Mouse (Mus musculus): ENCODE measurements around the gene Napsa.

Gene Napsa

DNA sequence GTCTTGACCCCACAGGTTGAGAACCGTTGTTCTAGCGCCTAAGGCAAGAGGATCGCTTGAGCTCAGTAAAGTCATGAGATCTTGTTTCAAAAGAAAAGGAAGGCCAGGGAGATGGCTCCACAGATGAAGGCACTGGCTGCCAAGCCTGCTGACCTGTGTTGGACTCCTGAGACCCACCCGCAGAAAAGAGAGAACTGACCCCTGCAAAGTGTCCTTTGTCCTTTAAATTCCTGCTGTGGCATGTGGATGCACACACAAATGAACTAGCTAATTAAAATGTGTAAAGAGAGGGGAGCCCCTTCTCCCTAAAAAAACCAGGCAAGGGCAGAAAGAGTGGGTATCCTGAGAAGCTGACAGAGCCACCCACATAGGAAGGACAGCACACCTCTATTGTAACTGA, 369 bp upstream of the Napsa start:
- DNase-seq, result peak; percentile 48 to 78

GRCm38 (mm10) chr7:44572956-44573484, 840 bp downstream of the Napsa start:
- no peak for DNase-seq

DNA sequence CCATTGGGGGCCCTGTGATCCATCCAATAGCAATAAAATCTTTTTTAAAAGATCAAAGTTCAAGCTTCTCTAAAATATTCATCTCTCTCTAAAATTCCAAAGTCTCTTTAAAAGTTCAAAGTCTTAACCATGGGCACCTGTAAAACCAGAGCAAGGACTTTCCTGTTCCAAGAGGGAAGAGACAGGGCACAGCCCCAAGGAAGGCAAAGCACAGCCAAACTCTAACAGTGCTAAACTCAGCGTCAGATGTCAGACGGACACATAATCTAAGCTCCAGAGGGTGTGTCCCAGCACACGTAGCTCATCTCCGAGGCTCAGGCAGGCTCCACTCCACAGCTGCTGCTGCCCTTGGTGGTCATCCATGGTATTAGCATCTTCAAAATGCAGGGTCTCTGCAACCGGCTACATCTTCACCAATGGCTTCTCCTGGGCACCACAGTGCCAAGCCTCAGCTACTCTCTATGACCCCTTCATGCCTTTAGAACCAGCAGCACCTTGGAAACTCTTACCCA, 4.2 kb downstream of the Napsa start:
- DNase-seq, result no peak

DNA sequence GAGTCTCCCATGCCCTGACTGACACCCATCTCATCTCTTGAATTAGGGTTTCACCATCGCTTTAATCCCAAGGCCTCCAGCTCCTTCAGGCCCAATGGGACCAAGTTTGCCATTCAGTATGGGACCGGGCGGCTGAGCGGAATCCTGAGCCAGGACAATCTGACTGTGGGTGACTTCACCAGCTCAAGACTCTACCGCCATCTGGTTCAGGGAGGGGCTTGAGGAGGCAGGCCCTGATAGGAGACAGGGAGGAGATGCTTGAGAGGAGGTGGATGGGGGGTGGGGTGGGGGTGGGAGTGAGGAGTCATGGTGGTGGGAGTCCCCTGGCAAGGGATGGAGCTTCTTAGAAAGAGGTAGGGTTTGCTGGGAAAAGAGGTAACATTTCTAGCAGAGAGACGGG, 9.5 kb downstream of the Napsa start:
- DNase-seq, result no peak

DNA sequence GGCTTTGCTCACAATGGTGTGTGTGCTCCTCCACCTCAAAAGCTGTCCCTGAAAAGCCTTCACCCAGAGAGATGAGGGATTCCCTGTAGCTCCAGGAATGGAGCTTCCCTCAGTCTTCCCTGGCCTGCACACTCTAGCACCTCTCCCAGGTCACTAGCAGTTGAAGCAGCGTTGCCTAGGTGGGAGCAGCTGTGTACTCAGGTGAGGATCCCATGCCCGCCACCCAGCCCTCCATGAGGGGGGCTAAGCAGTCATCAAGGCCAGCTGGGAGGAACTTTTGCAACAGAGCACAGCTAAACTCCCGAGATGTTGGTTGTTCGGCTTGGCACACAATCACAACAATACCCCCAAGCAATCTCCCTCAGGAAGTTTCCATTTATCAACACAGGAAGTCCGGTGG, 10.5 kb downstream of the Napsa start:
- no peak for DNase-seq

- no peak for DNase-seq
Measured at GRCm38 (mm10) chr7:44583146-44583545, 11.0 kb downstream of the Napsa start.

DNA sequence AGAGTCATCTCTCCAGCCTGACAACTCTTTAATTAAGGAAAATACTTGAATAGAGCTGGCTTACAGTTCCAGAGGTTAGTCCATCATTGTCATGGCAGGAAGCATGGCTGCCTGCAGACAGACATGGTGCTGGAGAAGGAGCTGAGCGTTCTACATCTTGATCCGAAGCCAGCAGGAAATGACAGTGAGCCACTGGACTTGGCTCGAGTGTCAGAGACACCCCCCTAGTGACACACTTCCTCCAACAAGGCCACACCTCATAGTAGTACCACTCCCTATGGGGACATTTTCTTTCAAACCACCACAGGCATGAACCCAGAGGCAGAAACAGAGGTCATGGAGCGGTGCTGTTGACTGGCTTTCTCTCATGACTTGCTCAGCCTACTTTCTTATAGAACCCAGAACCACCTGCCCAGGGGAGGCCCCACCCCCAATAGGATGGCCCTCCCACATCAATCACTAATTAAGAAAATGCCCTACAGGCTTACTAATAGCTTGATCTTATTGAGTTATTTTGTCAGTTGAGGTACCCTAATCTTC, 12.2 kb downstream of the Napsa start:
- DNase-seq, result no peak

DNA sequence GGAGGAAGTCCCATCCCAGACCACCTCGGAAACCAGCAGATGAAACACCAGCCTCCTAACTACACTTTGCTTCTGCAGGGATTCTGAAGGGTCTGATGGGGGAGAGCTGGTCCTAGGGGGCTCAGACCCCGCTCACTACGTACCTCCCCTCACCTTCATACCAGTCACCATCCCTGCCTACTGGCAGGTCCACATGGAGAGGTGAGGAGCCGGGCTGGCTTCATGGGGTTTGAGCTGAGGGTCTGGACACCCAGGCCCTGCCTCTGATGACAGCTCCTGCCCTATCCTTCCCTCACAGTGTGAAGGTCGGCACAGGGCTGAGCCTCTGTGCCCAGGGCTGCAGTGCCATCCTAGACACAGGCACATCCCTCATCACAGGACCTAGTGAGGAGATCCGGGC, 12.7 kb downstream of the Napsa start:
- DNase-seq, result no peak

DNA sequence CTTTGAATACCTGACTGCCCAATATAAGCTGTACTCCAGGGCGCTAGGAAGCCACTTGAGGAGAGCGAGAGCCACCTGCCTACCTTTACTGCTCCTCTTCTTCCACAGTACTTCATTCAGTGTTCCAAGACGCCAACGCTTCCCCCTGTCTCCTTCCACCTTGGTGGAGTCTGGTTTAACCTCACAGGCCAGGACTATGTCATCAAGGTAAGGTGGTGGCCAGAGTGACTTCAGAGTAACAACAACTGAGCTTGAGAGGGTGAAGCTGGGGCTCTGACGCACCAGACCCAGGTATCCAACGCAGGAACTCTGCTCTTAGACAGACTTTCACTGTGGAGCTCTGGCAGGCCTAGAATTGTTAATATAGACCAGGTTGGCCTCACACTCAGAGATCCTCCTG, 13.4 kb downstream of the Napsa start:
- DNase-seq, result no peak

DNA sequence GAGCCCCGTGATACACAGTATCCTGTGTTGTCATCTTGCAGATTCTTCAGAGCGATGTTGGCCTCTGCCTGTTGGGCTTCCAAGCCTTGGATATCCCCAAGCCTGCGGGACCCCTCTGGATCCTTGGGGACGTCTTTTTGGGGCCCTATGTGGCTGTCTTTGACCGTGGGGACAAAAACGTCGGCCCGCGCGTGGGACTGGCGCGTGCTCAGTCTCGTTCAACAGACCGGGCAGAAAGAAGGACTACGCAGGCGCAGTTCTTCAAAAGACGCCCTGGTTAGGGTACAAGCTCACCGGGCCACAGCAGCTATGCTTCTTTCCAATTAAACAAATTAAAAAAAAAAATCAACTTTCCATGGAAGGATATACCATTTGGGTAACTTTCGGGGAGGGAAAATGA, 14.3 kb downstream of the Napsa start:
- no peak for DNase-seq

- no peak for DNase-seq
Measured at GRCm38 (mm10) chr7:44586930-44587329, 14.8 kb downstream of the Napsa start.

- DNase-seq, result no peak
Measured at GRCm38 (mm10) chr7:44587676-44588075, 15.5 kb downstream of the Napsa start.

DNA sequence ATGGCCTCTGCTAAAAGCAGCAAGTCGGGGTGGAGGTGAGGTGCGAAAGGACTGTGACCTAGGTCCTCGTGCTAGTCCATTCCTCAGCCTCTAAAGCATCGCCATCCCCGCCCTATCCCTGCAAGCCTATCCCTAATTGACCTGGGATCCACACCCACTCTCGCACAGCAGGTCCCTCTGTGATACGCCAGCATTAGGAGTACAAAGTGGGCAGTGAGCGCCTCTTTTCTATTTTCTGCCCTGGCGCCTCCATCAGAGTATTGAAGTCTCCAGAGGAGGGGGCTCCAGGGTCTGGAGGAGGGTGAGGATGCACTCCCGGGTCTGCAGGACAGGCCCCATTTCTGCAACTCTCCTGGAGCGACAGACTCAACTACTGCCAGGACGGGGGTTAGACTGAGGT, 16.2 kb downstream of the Napsa start:
- DNase-seq, result no peak

DNA sequence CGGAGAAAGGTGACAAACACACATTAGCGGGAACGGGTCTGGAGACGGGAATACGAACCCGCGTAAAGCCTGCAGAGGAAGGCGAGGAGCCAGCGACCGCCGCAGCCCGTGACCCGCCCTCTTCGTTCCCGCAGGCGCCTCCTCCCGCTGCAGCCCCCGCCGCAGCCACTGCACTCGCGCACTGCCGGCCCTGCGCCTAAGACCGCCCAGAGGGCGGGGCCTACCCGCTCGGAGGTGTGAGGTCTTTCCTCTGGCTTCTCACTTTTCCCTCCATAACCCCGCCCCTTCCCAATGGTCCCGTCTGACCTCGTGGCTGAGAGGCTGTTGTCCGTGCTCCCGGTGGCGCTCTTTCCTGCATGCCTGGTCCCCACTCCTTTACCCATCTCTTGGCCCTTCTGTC, 17.0 kb downstream of the Napsa start:
- DNase-seq, result peak; percentile 91 to 96

GRCm38 (mm10) chr7:44589946-44590345, 17.8 kb downstream of the Napsa start:
- DNase-seq, result peak; percentile 43 to 74

DNA sequence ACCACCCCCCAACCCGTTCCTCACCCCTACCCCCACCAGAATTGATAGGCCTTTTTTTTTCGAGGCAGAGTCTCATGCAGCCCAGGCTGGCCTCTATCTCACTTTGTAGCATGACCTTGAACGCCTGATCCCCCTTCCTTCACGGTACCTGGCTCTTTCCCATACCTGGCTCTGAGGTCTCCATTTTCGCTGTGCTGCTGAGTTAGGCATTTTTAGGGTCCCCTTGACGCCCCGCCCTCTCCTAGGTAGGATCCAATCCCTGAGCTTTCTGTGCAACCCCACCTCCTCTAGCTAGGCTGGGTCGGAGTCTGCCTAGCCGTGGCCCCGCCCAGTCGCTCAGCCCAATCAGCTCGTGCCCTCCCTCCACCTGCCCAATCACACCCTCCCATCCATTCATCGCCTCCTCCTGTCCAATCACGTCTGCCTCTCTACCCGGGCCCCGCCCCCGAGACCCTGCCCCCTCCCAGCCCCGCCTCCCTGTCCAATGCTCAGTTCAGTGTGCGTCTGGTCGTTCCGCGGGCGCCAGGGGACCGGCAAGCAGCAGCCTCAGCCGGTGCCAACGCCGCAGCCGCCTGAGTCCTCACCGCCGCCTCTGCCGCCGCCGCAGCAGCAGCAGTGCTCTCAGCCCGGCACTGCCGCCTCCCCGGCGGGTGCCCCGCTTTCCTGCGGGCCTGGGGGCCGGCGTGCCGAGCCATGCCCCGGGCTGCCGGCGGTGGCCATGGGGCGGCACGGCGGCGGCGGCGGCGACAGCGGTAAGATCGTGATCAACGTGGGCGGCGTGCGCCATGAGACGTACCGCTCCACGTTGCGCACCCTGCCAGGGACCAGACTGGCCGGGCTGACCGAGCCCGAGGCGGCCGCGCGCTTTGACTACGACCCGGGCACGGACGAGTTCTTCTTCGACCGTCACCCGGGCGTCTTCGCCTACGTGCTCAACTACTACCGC, 18.5 kb downstream of the Napsa start, which contains the start of gene Kcnc3:
Gene Kcnc3 (plus strand): TSS at position 263 of the 946 bp plus-strand sequence.
- peak; percentile 96 to 99 for DNase-seq

- DNase-seq, result peak in 1 of 2 experiments; percentile 58
Measured at GRCm38 (mm10) chr7:44591348-44592116, 19.4 kb downstream of the Napsa start.

DNA sequence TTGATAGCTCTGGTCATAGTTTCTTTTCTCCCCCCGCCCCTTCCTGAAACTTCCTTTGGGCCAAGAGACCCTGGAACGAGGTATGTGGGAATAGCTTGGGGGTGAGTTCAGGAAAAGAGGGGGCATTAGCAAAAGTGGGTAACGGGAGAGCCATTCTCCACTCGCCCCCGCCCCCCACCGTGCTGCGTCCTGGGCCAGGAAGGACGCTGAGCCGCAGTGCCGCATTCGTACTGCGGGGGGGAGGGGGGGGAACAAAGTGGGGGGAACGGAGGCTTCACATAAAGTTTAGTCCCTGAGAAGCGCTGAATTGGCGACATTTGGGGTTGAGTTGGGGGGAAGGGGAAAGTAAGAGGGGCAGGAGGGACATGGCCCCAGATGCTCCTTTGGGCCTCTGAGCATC, 20.9 kb downstream of the Napsa start:
- DNase-seq, result no peak

- peak; percentile 82 to 87 for DNase-seq
Measured at GRCm38 (mm10) chr7:44593775-44594174, 21.6 kb downstream of the Napsa start.

GRCm38 (mm10) chr7:44594291-44594690, 22.1 kb downstream of the Napsa start:
- no peak for DNase-seq

- DNase-seq, result no peak
Measured at GRCm38 (mm10) chr7:44595131-44595561, 23.0 kb downstream of the Napsa start.

GRCm38 (mm10) chr7:44596051-44596450, 23.9 kb downstream of the Napsa start:
- no peak for DNase-seq

- no peak for DNase-seq
Measured at GRCm38 (mm10) chr7:44596996-44597538, 24.9 kb downstream of the Napsa start.

All from kidney, postnatal 25 days (tissue).